Mouse (Mus musculus): ENCODE results near the gene Tspan3. TPM values are rescaled to one million over a fixed set of nuclear protein-coding genes. Genes with fewer than 3 reads are reported as not detected.
A peak's percentile ranks its signal among the peaks of the same experiment; 100 is the strongest.

The Tspan3 gene
- 382 and 433 TPM in 2 replicates for polyA plus RNA-seq (2012; rRNA removed)

DNA sequence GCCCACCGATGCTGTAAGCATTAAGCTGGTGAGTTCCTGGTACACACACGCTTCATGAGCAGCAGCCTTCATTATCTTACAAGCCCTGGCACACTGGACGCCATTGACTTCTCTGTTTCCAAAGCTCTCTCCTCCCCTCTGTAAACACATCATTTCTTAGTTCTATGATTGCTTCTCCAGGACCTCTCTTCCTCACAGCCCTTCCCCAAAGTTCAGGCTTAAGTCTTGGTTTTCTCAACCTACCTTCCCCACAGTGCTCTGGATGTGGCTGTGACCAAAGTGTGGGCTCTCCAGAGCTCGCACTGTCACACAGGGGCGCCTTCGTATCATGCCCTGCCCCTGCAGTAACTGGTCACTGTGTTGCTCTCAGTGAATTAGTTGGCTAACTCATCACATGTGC lies at the start of gene Tspan3:
Gene Tspan3 (minus strand): TSS at position 101 of the 400 bp plus-strand sequence.
- no peak for DNase-seq (ENCODE audit: low read depth)

DNA sequence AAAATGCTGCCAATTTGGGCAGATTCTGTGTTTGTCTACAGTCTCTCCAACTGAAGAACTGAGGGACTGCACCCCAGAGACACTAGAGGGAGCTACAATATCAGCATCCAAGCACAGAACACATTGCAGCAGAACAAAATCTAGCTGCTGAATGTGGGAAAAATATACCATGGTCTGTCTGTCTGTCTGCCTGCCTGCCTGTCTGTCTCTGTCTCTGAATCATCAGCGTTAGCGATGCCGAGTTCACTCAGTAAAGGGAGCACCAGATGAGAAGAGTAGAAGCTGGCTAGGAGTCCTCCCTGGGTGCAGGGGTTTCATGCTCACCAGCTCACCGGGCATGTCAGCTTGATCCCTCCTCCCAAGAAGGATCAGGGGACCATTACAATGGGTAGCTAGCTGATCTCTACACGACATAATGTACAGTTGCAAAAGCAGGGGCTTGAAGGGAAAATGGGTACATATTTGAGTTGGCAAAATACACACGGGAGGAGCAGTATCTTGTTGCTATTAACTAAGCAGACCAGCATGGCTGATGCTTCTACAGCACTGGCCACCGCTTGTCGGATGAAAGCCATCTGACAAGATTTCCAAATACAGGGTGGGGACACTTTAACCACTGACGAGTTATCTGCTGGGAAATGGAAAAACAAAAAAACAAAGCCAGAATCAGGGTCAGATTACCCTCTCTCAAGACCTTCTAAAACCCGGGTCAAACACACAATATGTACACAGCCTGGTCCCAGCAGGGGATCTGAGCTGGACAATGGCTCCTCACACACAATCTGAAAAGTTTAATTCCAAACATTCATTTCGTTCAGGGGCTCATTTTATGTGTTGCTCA lies 48.4 kb upstream of the Tspan3 start:
- DNase-seq (ENCODE audit: low read depth): peak; percentile 88
- TF ChIP-seq CTCF (IDR thresholded peaks at IDR 0.05; ENCODE audit: borderline replicate concordance, extremely low read depth, insufficient read depth, insufficient read length): peak; percentile 80; the same call in 1 of the 2 replicates
- TF ChIP-seq POLR2A (IDR thresholded peaks at IDR 0.05; ENCODE audit: borderline replicate concordance, extremely low read depth, insufficient read depth, insufficient read length, poor library complexity, severe bottlenecking): no peak

More for the DNA sequence above, at the start of gene Tspan3:
- TF ChIP-seq POLR2A (IDR thresholded peaks at IDR 0.05; ENCODE audit: borderline replicate concordance, extremely low read depth, insufficient read depth, insufficient read length, poor library complexity, severe bottlenecking) (no peak), CTCF (IDR thresholded peaks at IDR 0.05; ENCODE audit: borderline replicate concordance, extremely low read depth, insufficient read depth, insufficient read length) (no peak)

DNA sequence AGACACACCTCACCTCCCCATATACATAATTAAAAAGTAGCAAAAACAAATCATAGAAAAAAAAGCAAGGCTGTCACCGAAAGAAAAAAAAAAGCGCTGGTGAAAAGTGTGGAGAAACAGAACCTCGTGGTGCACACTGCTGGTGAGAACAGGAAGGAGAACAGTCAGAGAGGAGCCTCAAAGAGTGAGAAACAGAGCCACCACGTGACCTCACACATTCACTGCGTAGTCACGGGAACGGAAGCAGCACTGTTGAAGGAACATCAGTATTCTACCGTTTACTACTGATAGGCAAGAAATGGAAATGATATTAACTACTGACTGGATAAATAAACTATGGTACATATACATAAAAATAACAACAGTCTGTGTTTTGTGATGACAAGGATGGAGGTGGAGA lies 43.5 kb upstream of the Tspan3 start:
- TF ChIP-seq CTCF (IDR thresholded peaks at IDR 0.05; ENCODE audit: borderline replicate concordance, extremely low read depth, insufficient read depth, insufficient read length) (no peak), POLR2A (IDR thresholded peaks at IDR 0.05; ENCODE audit: borderline replicate concordance, extremely low read depth, insufficient read depth, insufficient read length, poor library complexity, severe bottlenecking) (no peak)
- no peak for DNase-seq (ENCODE audit: low read depth)

DNA sequence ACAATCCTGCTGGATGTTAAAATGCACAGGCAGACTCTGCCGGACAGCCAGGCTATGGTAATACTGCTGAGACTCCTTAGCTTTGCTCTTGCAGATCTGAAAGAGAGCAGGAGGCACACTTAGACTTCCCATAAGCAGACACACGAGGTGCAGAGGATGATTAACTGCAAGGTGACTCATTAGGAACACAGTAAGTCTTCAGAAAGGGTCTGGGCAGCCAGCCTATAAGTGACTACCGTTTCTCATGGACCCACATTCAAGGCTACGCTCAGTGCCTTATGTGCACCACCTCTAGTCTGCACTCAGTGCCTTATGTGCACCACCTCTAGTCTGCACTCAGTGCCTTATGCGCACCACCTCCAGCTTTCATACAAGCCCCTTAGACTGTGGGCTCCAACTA lies 42.2 kb upstream of the Tspan3 start:
- TF ChIP-seq POLR2A (IDR thresholded peaks at IDR 0.05; ENCODE audit: borderline replicate concordance, extremely low read depth, insufficient read depth, insufficient read length, poor library complexity, severe bottlenecking) (no peak), CTCF (IDR thresholded peaks at IDR 0.05; ENCODE audit: borderline replicate concordance, extremely low read depth, insufficient read depth, insufficient read length) (no peak)
- no peak for DNase-seq (ENCODE audit: low read depth)

DNA sequence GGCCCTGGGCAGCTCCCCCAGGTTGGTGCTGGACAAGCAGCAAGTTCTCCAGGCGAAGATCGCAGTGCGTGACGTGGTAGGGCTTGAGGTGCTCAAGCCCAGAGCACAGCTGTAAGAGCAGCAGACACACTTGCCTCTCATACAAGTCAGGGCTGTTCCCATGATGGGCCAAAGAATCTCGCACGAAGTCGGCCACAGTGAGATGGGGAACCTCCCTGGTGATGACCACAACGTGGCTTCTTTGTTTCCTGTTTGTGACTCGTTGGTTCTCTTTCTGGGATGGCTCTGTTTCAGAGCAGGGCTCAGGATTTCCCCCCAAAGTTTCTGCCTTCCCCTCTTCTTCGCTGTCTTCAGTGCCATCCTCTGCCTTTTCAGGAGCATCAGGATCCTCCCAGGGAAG lies 41.8 kb upstream of the Tspan3 start:
- TF ChIP-seq POLR2A (IDR thresholded peaks at IDR 0.05; ENCODE audit: borderline replicate concordance, extremely low read depth, insufficient read depth, insufficient read length, poor library complexity, severe bottlenecking): no peak
- no peak for TF ChIP-seq CTCF (IDR thresholded peaks at IDR 0.05; ENCODE audit: borderline replicate concordance, extremely low read depth, insufficient read depth, insufficient read length)
- DNase-seq (ENCODE audit: low read depth): no peak

DNA sequence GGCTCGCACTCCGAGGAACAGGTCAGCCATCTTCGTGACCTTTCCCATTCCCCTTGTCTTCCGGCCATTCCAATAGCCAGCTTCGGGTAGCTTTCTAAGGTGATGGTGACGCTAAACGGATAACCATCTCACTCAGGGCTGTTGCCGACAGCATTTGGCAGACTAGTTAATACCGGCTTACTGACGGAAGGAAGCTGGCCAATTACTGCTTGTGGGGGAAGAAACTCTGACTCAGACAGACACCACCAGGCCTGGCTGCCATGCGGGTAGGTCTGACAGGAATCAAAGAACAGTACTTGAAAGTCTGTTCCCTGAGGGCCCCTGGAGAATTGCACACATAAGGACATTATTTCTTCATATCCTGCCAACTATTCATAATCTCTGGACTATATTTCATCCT lies 40.1 kb upstream of the Tspan3 start:
- no peak for TF ChIP-seq CTCF (IDR thresholded peaks at IDR 0.05; ENCODE audit: borderline replicate concordance, extremely low read depth, insufficient read depth, insufficient read length)
- TF ChIP-seq POLR2A (IDR thresholded peaks at IDR 0.05; ENCODE audit: borderline replicate concordance, extremely low read depth, insufficient read depth, insufficient read length, poor library complexity, severe bottlenecking): no peak
- DNase-seq (ENCODE audit: low read depth): no peak

DNA sequence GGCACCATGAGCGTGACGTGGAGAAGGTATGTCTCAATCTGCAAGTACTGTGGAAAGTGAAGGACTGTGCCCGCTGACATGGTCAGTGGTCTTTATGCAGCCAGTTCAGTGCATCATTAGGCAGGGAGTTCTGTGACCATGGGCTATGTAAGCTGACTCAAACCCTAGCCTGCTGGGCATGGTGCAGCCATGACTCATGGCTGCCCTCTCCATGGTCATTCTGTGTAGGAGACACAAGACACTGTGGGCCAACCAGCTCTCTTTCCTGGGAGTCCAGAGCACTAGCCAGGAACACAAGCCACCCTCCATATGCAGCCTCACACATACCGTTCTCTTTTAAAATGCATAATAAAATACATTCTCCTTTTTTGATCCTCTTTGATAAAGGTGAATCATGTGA lies 39.0 kb upstream of the Tspan3 start:
- DNase-seq (ENCODE audit: low read depth): no peak
- TF ChIP-seq POLR2A (IDR thresholded peaks at IDR 0.05; ENCODE audit: borderline replicate concordance, extremely low read depth, insufficient read depth, insufficient read length, poor library complexity, severe bottlenecking) (no peak), CTCF (IDR thresholded peaks at IDR 0.05; ENCODE audit: borderline replicate concordance, extremely low read depth, insufficient read depth, insufficient read length) (no peak)

DNA sequence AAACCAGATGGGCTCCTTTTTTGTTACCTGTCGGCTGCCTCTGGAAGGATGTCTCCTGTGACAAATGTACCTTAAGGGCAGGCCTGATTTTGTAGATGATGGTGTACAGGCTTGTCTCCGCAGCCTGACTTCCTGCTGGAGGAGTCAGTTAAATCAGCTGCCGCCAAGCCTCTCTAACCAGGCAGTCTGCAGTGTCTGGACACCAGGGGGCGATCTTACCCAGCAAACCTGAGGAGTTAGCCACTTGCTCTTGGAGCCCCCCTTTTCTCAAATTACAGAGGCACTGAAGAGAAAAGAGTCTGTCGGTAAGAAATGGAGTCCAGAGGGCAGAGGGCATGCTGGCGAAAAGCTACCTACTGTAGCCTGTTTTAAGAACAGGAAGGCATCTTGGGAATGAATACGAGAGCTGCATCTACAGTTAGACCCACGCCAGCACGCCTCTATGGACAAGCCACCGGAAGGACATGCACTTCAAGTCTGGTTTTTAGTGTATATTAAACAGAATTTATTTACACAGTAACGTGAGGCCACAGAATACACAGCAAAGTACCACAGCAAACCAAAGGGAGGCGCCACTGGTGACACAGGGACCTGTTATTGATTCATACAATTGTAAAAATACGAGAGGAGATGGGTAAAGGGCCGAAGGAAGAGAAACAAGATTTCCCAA lies 35.5 kb upstream of the Tspan3 start:
- TF ChIP-seq CTCF (IDR thresholded peaks at IDR 0.05; ENCODE audit: borderline replicate concordance, extremely low read depth, insufficient read depth, insufficient read length) (peak; percentile 98), POLR2A (IDR thresholded peaks at IDR 0.05; ENCODE audit: borderline replicate concordance, extremely low read depth, insufficient read depth, insufficient read length, poor library complexity, severe bottlenecking) (no peak)
- peak; percentile 93 for DNase-seq (ENCODE audit: low read depth)

DNA sequence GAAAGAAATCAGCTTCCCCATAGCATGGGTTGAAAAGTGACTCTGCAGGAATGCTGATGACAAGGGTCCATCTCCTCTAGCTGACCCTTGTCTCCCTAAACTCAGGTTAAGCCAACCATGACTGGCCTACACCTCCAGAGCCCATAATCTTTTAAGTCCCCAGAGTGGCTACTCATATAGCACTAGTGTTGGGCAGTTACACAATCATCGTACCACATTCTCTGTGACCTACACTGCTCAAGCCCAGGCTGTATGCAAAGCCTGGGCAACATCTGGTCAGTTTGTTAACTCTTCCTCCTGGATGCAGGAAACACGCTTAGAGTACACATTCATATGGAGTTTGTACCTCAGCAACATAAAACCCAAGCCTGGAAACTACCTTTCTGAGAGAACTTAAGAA lies 34.9 kb upstream of the Tspan3 start:
- TF ChIP-seq CTCF (IDR thresholded peaks at IDR 0.05; ENCODE audit: borderline replicate concordance, extremely low read depth, insufficient read depth, insufficient read length) (no peak), POLR2A (IDR thresholded peaks at IDR 0.05; ENCODE audit: borderline replicate concordance, extremely low read depth, insufficient read depth, insufficient read length, poor library complexity, severe bottlenecking) (no peak)
- no peak for DNase-seq (ENCODE audit: low read depth)

DNA sequence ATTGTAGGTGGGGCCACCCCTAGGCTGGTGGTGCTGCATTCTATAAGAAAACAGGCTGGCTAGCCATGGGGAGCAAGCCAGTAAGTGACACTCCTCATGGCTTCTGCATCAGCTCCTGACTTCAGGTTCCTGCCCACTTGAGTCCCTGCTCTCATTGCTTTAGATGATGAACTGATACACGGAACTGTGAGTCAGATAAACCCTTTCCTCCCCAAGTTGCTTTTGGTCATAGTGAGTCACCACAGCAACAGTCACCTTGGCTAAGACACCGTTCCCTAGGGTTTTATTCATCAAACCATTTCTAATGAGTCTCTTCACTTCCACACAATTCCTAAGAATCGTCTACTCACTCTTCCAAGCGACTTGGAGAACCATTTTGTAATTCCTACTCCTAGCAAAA lies 31.6 kb upstream of the Tspan3 start:
- no peak for DNase-seq (ENCODE audit: low read depth)
- TF ChIP-seq POLR2A (IDR thresholded peaks at IDR 0.05; ENCODE audit: borderline replicate concordance, extremely low read depth, insufficient read depth, insufficient read length, poor library complexity, severe bottlenecking): no peak
- TF ChIP-seq CTCF (IDR thresholded peaks at IDR 0.05; ENCODE audit: borderline replicate concordance, extremely low read depth, insufficient read depth, insufficient read length): no peak

DNA sequence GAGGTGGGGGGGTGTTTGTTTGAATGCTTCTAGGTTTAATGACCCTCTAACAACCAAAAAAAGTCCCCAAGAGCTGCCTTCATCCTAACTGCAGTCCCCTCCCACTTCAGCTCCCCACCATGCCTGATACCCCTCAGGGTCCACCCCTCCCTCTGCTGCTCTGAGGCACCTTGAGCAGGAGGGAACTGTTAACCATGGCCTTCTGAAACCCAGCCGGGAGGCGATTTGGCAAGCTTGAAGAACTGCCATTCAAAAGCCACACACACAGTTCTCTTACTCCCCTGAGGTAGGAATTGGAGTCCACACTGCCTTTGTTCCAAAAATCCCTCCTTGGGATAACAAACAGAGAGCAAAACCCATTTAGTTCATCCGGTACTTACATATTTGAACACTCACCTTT lies 29.9 kb upstream of the Tspan3 start:
- peak; percentile 61 for DNase-seq (ENCODE audit: low read depth)
- TF ChIP-seq POLR2A (IDR thresholded peaks at IDR 0.05; ENCODE audit: borderline replicate concordance, extremely low read depth, insufficient read depth, insufficient read length, poor library complexity, severe bottlenecking) (no peak), CTCF (IDR thresholded peaks at IDR 0.05; ENCODE audit: borderline replicate concordance, extremely low read depth, insufficient read depth, insufficient read length) (no peak)

Data from brain, embryonic 14.5 days (tissue).